Mouse (Mus musculus) heart, adult 2 months (tissue): ENCODE data around the gene Kif21a.

ENCODE experiments used
- CTCF ChIP-seq: fragments of 200-600 bp; IDR thresholded peaks from 2 replicates; pipeline ENCODE4 v1.8.1; 2022; ENCODE audit warnings: antibody characterized with exemption, mild to moderate bottlenecking, moderate library complexity
- POLR2A ChIP-seq: fragments of 200-500 bp; IDR thresholded peaks from 2 replicates; pipeline ENCODE4 v1.6.1; 2011; ENCODE audit warnings: mild to moderate bottlenecking, low read depth, low read length, control low read depth; ENCODE audit not compliant: insufficient read depth

DNA sequence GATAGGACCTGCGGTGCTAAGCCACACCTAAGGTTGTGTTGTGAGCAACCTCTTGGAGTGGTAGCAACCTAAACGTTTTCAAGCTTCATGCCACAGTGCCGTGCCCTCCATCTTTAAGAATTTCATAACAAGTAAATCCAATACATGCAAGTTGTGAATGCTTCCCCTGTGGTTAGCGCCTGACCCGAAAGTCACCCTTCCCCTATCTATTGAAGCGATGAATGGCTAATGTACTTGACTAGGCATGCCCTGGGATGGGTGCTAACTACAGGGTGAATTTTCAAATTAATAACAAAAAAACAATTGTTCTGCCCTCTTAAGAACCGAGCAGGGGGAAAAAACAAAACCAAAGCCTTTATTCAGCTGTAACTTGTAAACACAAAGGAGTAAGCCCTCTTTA is 39.7 kb upstream of the Kif21a start:
- no peak for TF ChIP-seq CTCF
- TF ChIP-seq POLR2A: no peak
